Mouse (Mus musculus): ENCODE measurements at regions not wholly inside any gene's neighbourhood (a gene's known extent, or its start where the extent isn't known, plus 50 kb on each side); places are given as distances from the start of the nearest gene placed in this dataset.

DNA sequence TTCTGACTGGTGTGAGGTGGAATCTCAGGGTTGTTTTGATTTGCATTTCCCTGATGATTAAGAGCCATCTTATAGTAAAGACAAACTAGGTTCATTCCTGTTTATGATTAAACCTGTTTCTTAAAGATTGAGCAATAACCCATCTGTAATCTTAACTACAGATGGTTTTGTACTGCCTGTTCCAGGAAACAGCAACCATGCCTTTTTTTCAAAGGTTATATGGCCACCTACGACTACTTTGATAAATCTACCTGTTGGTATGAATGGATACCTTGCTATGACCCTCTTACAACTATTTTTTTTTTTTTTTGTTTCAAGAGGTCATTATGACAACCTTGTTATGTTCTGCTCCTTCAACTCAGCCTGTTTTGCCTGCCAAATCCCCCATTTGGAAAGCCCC, 148.7 kb upstream of the Eci2 start:
- no peak for DNase-seq
- no peaks in the 10 kb centered on the region for H3K27me3 ChIP-seq (replicated peaks; ENCODE audit: control insufficient read depth, insufficient read depth, low read length)
- no peaks in the 10 kb centered on the region for H3K4me1 ChIP-seq (ENCODE audit: control insufficient read depth, insufficient read depth, low read length)
- no peak overlapping the region for H3K27ac ChIP-seq (ENCODE audit: insufficient read depth, low read depth, low read length)
- 68% methylated on average over 1 of the region's 1 CpGs for WGBS
- H3K36me3 ChIP-seq (ENCODE audit: control insufficient read depth, insufficient read depth, low read length), result no peaks in the 10 kb centered on the region
- H3K4me3 ChIP-seq (ENCODE audit: insufficient read depth, low read depth, low read length), result no peak overlapping the region
- TF ChIP-seq CTCF (conservative IDR thresholded peaks at IDR 0.05; ENCODE audit: insufficient read depth, insufficient read length, low read depth, low read length), result no peak
- TF ChIP-seq POLR2A (IDR thresholded peaks at IDR 0.05; ENCODE audit: low read depth, low read length), result no peak

DNA sequence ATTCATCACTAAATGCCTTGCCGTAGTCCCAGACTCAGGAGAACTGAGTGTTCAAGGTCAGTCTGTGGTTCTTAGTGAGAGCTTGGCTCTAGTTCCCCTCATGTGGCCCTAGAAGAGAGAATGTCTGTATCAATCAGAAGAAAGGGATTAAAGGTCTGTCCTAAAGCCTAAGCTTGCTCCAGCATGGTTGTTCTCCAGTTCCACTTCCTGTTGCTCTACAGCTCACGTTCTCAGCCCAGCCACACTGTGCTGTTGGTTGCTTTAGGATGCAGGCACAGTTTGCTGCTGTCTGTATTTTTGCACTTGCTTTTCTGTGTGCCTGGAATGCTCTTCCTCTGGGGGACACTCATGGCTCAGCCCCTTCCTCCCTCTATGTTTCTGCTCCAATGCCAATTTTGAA, 150.4 kb upstream of the Eci2 start:
- WGBS, result 48% methylated on average over 2 of the region's 2 CpGs

DNA sequence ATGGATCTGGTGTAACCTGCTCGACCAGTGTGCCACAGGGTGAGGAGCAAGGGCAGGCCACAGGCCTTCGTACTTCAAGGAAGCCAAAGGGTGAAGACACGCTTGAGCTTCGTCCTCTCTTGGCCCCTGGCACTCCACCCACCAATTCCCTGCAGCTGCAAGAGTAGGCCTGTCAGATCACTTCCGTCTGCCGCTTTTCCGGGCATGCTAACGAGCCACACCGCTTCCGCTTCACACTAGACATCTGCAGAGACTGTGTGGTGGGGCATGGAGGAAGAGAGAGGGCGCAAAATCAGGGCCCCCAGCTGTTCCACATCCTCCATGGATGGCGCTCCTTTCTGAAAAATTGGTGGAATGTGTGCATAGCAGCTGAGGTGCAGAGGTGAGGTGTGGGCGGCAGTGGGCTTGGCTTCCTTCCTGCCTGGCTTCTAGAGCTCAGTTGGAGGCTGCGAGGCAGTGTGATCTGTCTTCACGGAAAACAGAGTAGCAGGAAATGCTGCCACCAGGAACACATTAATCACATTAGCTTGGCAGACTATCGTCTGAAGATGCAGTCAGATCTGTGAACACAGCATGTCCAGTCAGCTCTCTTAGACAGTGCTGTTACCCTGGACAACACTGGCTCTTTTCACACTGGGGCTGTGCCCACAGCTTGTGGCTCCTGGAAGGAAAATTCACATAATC, 162.3 kb upstream of the Eci2 start:
- no peak overlapping the region for H3K4me3 ChIP-seq (ENCODE audit: insufficient read depth, low read depth, low read length)
- H3K27ac ChIP-seq (ENCODE audit: insufficient read depth, low read depth, low read length), result no peak overlapping the region
- 29% methylated on average over 16 of the region's 16 CpGs for WGBS
- TF ChIP-seq POLR2A (IDR thresholded peaks at IDR 0.05; ENCODE audit: low read depth, low read length) (no peak), CTCF (conservative IDR thresholded peaks at IDR 0.05; ENCODE audit: insufficient read depth, insufficient read length, low read depth, low read length) (no peak)
- H3K27me3 ChIP-seq (replicated peaks; ENCODE audit: control insufficient read depth, insufficient read depth, low read length), result no peaks in the 10 kb centered on the region
- no peaks in the 10 kb centered on the region for H3K36me3 ChIP-seq (ENCODE audit: control insufficient read depth, insufficient read depth, low read length)
- peak; percentile 83 for DNase-seq
- H3K4me1 ChIP-seq (ENCODE audit: control insufficient read depth, insufficient read depth, low read length), result no peaks in the 10 kb centered on the region

More for the DNA sequence above, 150.4 kb upstream of the Eci2 start:
- Histone ChIP-seq H3K27ac (ENCODE audit: insufficient read depth, low read depth, low read length) (no peak overlapping the region), H3K27me3 (replicated peaks; ENCODE audit: control insufficient read depth, insufficient read depth, low read length) (no peaks in the 10 kb centered on the region), H3K4me1 (ENCODE audit: control insufficient read depth, insufficient read depth, low read length) (no peaks in the 10 kb centered on the region), H3K36me3 (ENCODE audit: control insufficient read depth, insufficient read depth, low read length) (no peaks in the 10 kb centered on the region), H3K4me3 (ENCODE audit: insufficient read depth, low read depth, low read length) (no peak overlapping the region)
- TF ChIP-seq POLR2A (IDR thresholded peaks at IDR 0.05; ENCODE audit: low read depth, low read length) (no peak), CTCF (conservative IDR thresholded peaks at IDR 0.05; ENCODE audit: insufficient read depth, insufficient read length, low read depth, low read length) (no peak)
- DNase-seq, result no peak

DNA sequence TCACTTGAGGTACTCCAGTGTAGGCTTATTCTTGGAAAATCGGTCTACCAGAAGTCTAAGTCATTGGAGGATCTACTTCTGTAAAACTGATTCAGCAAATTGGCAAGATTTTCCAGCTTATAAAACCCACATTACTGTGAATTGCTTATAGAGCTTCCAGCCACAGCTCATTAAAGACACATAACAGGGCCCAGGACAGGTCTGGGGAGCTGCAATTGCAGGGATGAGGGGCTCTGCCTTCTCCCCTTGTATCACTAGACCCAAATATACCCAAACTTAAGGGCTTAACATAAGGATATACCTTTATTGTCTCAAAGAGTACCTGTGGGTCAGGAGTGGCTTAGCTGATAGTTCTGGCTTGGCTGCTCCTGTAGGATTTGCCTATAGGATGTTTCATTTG, 175.2 kb upstream of the Eci2 start:
- 87% methylated on average over 1 of the region's 1 CpGs for WGBS
- Histone ChIP-seq H3K27me3 (replicated peaks; ENCODE audit: control insufficient read depth, insufficient read depth, low read length) (no peaks in the 10 kb centered on the region), H3K4me1 (ENCODE audit: control insufficient read depth, insufficient read depth, low read length) (no peaks in the 10 kb centered on the region), H3K4me3 (ENCODE audit: insufficient read depth, low read depth, low read length) (no peak overlapping the region), H3K36me3 (ENCODE audit: control insufficient read depth, insufficient read depth, low read length) (no peaks in the 10 kb centered on the region), H3K27ac (ENCODE audit: insufficient read depth, low read depth, low read length) (no peak overlapping the region)
- DNase-seq, result no peak
- no peak for TF ChIP-seq CTCF (conservative IDR thresholded peaks at IDR 0.05; ENCODE audit: insufficient read depth, insufficient read length, low read depth, low read length)
- no peak for TF ChIP-seq POLR2A (IDR thresholded peaks at IDR 0.05; ENCODE audit: low read depth, low read length)

DNA sequence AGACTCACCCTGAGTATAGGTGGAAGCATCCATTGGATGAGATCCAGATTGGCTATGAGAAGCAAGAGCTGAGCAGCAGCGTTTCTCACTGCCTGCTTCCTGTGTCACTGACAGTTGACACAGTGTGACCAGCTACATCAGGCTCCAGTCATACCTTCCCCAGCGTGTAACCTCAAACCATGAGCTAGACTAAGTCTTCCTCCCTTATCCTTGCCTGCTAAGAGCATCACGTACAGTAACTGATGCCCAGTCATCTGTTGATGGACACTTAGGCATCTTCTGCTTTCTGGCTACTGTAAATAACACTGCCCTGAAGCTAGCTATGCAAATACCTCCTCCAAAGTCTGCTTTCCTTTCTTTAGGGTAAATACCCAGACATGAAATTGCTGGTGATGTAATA, 181.4 kb upstream of the Eci2 start:
- TF ChIP-seq POLR2A (IDR thresholded peaks at IDR 0.05; ENCODE audit: low read depth, low read length), result no peak
- no peak for TF ChIP-seq CTCF (conservative IDR thresholded peaks at IDR 0.05; ENCODE audit: insufficient read depth, insufficient read length, low read depth, low read length)
- no peaks in the 10 kb centered on the region for H3K27me3 ChIP-seq (replicated peaks; ENCODE audit: control insufficient read depth, insufficient read depth, low read length)
- no peaks in the 10 kb centered on the region for H3K36me3 ChIP-seq (ENCODE audit: control insufficient read depth, insufficient read depth, low read length)
- H3K4me3 ChIP-seq (ENCODE audit: insufficient read depth, low read depth, low read length), result no peak overlapping the region
- no peak for DNase-seq
- WGBS, result 70% methylated on average over 3 of the region's 3 CpGs
- no peaks in the 10 kb centered on the region for H3K4me1 ChIP-seq (ENCODE audit: control insufficient read depth, insufficient read depth, low read length)
- no peak overlapping the region for H3K27ac ChIP-seq (ENCODE audit: insufficient read depth, low read depth, low read length)

DNA sequence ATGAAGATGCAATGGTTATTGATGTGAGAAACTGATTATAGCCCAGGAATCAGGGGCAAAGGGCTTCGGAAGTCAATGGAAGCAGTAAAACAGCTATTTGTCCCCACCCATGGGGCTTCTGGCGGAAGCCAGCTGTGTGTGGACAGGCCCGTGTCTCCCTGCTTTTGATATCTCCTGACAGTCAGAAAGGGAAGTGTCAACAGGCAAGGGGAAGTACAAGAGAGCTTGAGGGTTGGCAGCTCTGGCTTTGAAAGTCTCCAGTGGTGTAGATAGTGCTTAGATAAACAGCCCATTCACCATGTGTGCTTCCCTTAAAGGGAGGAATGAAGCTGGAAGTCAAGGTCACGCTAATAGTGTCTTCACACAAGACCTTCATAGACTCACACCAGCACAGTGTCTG, 182.7 kb upstream of the Eci2 start:
- 64% methylated on average over 4 of the region's 4 CpGs for WGBS
- Histone ChIP-seq H3K4me1 (ENCODE audit: control insufficient read depth, insufficient read depth, low read length) (no peaks in the 10 kb centered on the region), H3K4me3 (ENCODE audit: insufficient read depth, low read depth, low read length) (no peak overlapping the region), H3K36me3 (ENCODE audit: control insufficient read depth, insufficient read depth, low read length) (no peaks in the 10 kb centered on the region), H3K27me3 (replicated peaks; ENCODE audit: control insufficient read depth, insufficient read depth, low read length) (no peaks in the 10 kb centered on the region), H3K27ac (ENCODE audit: insufficient read depth, low read depth, low read length) (no peak overlapping the region)
- TF ChIP-seq CTCF (conservative IDR thresholded peaks at IDR 0.05; ENCODE audit: insufficient read depth, insufficient read length, low read depth, low read length), result no peak
- TF ChIP-seq POLR2A (IDR thresholded peaks at IDR 0.05; ENCODE audit: low read depth, low read length), result no peak
- DNase-seq, result peak; percentile 2

DNA sequence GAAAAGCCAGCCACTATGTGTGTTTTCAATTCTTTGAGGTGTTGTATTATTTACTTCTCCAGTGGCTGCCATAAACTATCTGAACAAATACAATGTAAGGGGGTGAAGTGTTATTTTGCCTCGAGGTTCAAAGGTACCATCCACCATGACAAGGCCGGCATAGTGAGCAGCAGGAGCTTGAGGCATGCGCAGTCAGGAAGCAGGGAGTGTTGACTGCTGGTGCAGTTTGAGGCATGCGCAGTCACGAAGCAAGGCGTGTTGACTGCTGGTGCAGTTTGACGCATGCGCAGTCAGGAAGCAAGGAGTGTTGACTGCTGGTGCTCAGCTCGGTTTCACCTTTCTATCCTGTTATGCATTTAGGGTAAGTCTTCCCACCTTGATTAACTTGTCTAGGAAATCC, 184.9 kb upstream of the Eci2 start:
- Histone ChIP-seq H3K4me1 (ENCODE audit: control insufficient read depth, insufficient read depth, low read length) (no peaks in the 10 kb centered on the region), H3K4me3 (ENCODE audit: insufficient read depth, low read depth, low read length) (no peak overlapping the region), H3K27me3 (replicated peaks; ENCODE audit: control insufficient read depth, insufficient read depth, low read length) (no peaks in the 10 kb centered on the region), H3K27ac (ENCODE audit: insufficient read depth, low read depth, low read length) (no peak overlapping the region), H3K36me3 (ENCODE audit: control insufficient read depth, insufficient read depth, low read length) (no peaks in the 10 kb centered on the region)
- 90% methylated on average over 9 of the region's 9 CpGs for WGBS
- TF ChIP-seq POLR2A (IDR thresholded peaks at IDR 0.05; ENCODE audit: low read depth, low read length) (no peak), CTCF (conservative IDR thresholded peaks at IDR 0.05; ENCODE audit: insufficient read depth, insufficient read length, low read depth, low read length) (no peak)
- no peak for DNase-seq
